Comparison of ENCODE assay signal across 8 mouse cellular contexts in the genomic region with DNA sequence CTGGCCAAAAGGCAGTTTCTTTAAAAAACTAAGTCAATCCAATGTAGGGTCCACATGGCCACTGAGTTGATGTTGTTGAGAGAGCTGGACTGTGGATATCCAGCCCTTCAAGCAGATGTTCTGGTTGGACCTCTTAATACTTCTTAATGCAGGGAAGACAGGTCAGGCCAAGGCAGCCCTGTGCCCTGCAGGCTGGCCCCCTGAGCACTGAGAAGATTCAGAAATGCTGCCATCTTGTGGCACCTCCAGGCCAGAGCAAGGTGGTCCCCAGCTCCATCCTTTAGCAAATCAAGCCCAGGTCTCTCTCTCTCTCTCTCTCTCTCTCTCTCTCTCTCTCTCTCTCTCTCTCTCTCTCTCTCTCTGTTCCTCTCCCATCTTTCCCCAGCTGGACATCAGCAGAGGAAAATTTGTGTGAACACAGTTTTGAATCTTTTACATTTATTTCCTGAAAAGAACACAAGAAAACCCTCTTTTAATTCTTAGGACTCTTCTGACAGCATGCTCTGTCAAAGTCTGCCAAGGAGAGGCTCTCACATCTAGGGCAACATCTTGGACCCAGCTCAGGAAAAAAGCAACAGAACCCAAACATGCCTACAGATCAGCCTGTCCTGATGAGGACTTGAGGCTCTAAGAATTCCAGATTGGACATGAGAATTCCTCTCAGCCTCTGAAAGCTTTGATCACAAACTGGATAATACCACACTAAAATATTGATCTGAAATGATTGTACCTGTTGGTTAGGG.
A peak's percentile ranks its signal among the peaks of the same experiment; 100 is the strongest.
DNase-seq lines count a peak whose midpoint lies in the region; ATAC-seq and TF ChIP-seq lines count a peak whose summit lies in the region.
"Had no signal": no experiment of that assay in that cellular context is flagged by ENCODE, and none has a peak within 500 bp of the region (broad histone marks: within the 10 kb centered on the region; RNA-seq: fewer than 3 reads in every experiment).

No protein-coding gene starts in this region.

- peak; percentile 81 for TF ChIP-seq CTCF in liver, adult 2 months (IDR thresholded peaks at IDR 0.05; ENCODE audit: low read depth, low read length)
- peak; percentile 75 for TF ChIP-seq CTCF in stomach, postnatal 0 days (IDR thresholded peaks at IDR 0.05; ENCODE audit: low read depth)

- TF ChIP-seq EP300 in stomach, postnatal 0 days (optimal IDR thresholded peaks at IDR 0.05): no peak

- H3K9me3 ChIP-seq in liver, embryonic 12.5 days (replicated peaks): no peaks in the 10 kb centered on the region
- H3K9me3 ChIP-seq in intestine, embryonic 15.5 days: no peaks in the 10 kb centered on the region
- H3K9me3 ChIP-seq in stomach, postnatal 0 days (ENCODE audit: control insufficient read depth, low read length): no peaks in the 10 kb centered on the region
- H3K9me3 ChIP-seq: hindbrain, embryonic 15.5 days had no signal

- H3K4me3 ChIP-seq in liver, adult 2 months (ENCODE audit: insufficient read depth, low read depth, low read length): no peak overlapping the region
- no peak overlapping the region for H3K4me3 ChIP-seq in liver, embryonic 12.5 days
- H3K4me3 ChIP-seq in intestine, embryonic 15.5 days (replicated peaks): no peak overlapping the region
- no peak overlapping the region for H3K4me3 ChIP-seq in stomach, postnatal 0 days (ENCODE audit: low read depth, low read length)
- H3K4me3 ChIP-seq: hindbrain, embryonic 15.5 days had no signal

- no peak overlapping the region for H3K9ac ChIP-seq in liver, adult 2 months (ENCODE audit: low read depth, low read length)
- H3K9ac ChIP-seq in liver, embryonic 12.5 days: no peak overlapping the region
- no peak overlapping the region for H3K9ac ChIP-seq in intestine, embryonic 15.5 days
- no peak overlapping the region for H3K9ac ChIP-seq in stomach, postnatal 0 days (ENCODE audit: low read length)
- H3K9ac ChIP-seq: hindbrain, embryonic 15.5 days had no signal

- no peaks in the 10 kb centered on the region for H3K4me1 ChIP-seq in liver, adult 2 months (ENCODE audit: control insufficient read depth, insufficient read depth, low read length)
- no peaks in the 10 kb centered on the region for H3K4me1 ChIP-seq in liver, embryonic 12.5 days
- peaks cover 4% of the 10 kb centered on the region; the same call in 1 of the 2 replicates for H3K4me1 ChIP-seq in intestine, embryonic 15.5 days (replicated peaks)
- no peaks in the 10 kb centered on the region for H3K4me1 ChIP-seq in stomach, postnatal 0 days (replicated peaks; ENCODE audit: control insufficient read depth, insufficient read depth)
- H3K4me1 ChIP-seq: hindbrain, embryonic 15.5 days had no signal

- ATAC-seq in liver, embryonic 12.5 days: no peak
- ATAC-seq in intestine, embryonic 15.5 days: 0 out of 2 replicates have a peak, but pooled peaks have one; percentile 53
- no peak for ATAC-seq in stomach, postnatal 0 days (ENCODE audit: low FRiP score, low TSS enrichment)

- no peaks in the 10 kb centered on the region for H3K27me3 ChIP-seq in liver, adult 2 months (ENCODE audit: control insufficient read depth, insufficient read depth, low read length)
- H3K27me3 ChIP-seq in liver, embryonic 12.5 days (replicated peaks): 0 out of 2 replicates have a peak, but pooled peaks cover 7% of the 10 kb centered on the region
- H3K27me3 ChIP-seq in intestine, embryonic 15.5 days (replicated peaks): no peaks in the 10 kb centered on the region
- H3K27me3 ChIP-seq in stomach, postnatal 0 days (ENCODE audit: control insufficient read depth, insufficient read depth, low read length): no peaks in the 10 kb centered on the region
- H3K27me3 ChIP-seq: hindbrain, embryonic 15.5 days had no signal

- H3K27ac ChIP-seq in liver, adult 2 months (replicated peaks; ENCODE audit: insufficient read depth, low read depth, low read length): no peak overlapping the region
- no peak overlapping the region for H3K27ac ChIP-seq in liver, embryonic 12.5 days
- H3K27ac ChIP-seq in intestine, embryonic 15.5 days: no peak overlapping the region
- no peak overlapping the region for H3K27ac ChIP-seq in stomach, postnatal 0 days (replicated peaks)
- H3K27ac ChIP-seq: hindbrain, embryonic 15.5 days had no signal

- no peak overlapping the region for H3K4me2 ChIP-seq in liver, embryonic 12.5 days
- H3K4me2 ChIP-seq in intestine, embryonic 15.5 days (replicated peaks): no peak overlapping the region
- no peak overlapping the region for H3K4me2 ChIP-seq in stomach, postnatal 0 days (replicated peaks; ENCODE audit: low read depth)
- H3K4me2 ChIP-seq: hindbrain, embryonic 15.5 days had no signal

- DNase-seq in liver, adult 2 months (ENCODE audit: extremely low read depth, low read depth, low spot score): no peak
- DNase-seq in T-cell, adult 2 months (ENCODE audit: low spot score): peak; percentile 4
- DNase-seq in embryo, embryonic 9.5 days (ENCODE audit: extremely low spot score): peak; percentile 61
- DNase-seq in lung, postnatal 25 days (ENCODE audit: low spot score): peak; percentile 38
- peak; percentile 59 for DNase-seq in stomach, postnatal 0 days (ENCODE audit: low spot score)

- no peaks in the 10 kb centered on the region for H3K36me3 ChIP-seq in liver, adult 2 months (ENCODE audit: control insufficient read depth, insufficient read depth, low read length)
- H3K36me3 ChIP-seq in liver, embryonic 12.5 days: no peaks in the 10 kb centered on the region
- no peaks in the 10 kb centered on the region for H3K36me3 ChIP-seq in intestine, embryonic 15.5 days
- no peaks in the 10 kb centered on the region for H3K36me3 ChIP-seq in stomach, postnatal 0 days (ENCODE audit: control insufficient read depth, insufficient read depth, low read length)
- H3K36me3 ChIP-seq: hindbrain, embryonic 15.5 days had no signal

- TF ChIP-seq POLR2A in liver, adult 2 months (IDR thresholded peaks at IDR 0.05; ENCODE audit: extremely low read depth, insufficient read depth, low read length): no peak

- no peaks in the 10 kb centered on the region for H3K79me2 ChIP-seq in liver, adult 2 months (ENCODE audit: control insufficient read depth, insufficient read depth, low read length)
